Mouse (Mus musculus) CD4-positive, CD25-positive, alpha-beta regulatory T cell, adult 4 months (primary cell): ENCODE measurements around the gene Pcyt2. TPM values are rescaled to one million over a fixed set of nuclear protein-coding genes. Genes with fewer than 3 reads are reported as not detected.
"Not testable (repeated sequence)": the region's sequence is repeated elsewhere in the genome, so short reads cannot be mapped to it uniquely, and the experiment has no call there.

ENCODE experiments used
- ATAC-seq: one replicate; pipeline ENCODE4 v1.8.0; 2017
- polyA plus RNA-seq, 2 experiments: library from polyadenylated mRNA; unstranded; fragments of 100-300 nt; shearing (Covaris generic); gene quantifications; one replicate each; pipeline ENCODE4 v1.2.1; 2017

The Pcyt2 gene
- polyA plus RNA-seq, 2 experiments from 2014 or later = 101 to 179 TPM

DNA sequence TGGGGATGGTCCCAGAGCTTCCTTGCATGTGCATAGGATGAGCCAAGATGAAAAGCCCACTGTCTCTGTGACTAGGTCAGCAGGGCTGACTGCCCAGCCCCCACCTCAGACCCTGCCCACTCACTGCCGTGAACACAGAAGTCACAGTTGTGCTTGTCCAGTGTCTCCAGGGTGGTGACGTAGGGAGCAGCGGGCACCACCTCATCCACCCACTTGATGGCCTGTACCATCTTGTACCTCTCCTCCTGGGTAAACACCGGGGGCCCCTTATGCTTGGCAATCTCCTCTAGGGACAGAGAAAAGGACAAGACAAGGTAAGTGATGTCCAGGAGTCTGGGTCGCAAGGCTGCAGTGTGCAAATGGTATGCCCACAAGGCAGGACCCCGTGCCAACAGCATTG, 2.6 kb downstream of the Pcyt2 start:
- no peak for ATAC-seq

- ATAC-seq = no peak
These were observed 3.8 kb downstream of the Pcyt2 start for GRCm38 (mm10) chr11:120613976-120614375.

DNA sequence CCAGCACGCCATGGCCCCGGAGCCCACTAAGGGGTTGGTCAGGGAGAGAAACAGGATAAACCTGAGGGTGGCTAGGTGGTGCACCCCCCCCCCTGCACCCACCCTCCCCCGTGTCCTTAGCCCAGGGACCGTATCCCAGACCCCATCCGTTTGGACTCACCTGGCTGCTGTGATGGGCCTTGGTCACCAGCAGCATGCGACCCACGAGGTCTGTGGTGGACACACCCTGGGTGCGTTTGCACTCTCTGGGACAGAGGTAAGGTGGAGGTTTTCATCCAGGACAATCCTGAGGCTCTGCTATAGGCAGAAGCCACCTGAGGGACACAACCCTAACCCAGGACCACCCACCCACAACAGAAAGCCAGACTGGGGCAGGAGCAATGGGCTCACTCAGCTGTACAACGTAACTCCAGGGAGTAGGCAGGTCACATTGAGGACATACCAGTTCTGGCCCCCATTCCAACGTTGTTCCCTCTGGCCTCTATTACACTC, 4.2 kb downstream of the Pcyt2 start:
- no peak for ATAC-seq

GRCm38 (mm10) chr11:120612763-120613162, 5.0 kb downstream of the Pcyt2 start:
- peak; percentile 41 for ATAC-seq

DNA sequence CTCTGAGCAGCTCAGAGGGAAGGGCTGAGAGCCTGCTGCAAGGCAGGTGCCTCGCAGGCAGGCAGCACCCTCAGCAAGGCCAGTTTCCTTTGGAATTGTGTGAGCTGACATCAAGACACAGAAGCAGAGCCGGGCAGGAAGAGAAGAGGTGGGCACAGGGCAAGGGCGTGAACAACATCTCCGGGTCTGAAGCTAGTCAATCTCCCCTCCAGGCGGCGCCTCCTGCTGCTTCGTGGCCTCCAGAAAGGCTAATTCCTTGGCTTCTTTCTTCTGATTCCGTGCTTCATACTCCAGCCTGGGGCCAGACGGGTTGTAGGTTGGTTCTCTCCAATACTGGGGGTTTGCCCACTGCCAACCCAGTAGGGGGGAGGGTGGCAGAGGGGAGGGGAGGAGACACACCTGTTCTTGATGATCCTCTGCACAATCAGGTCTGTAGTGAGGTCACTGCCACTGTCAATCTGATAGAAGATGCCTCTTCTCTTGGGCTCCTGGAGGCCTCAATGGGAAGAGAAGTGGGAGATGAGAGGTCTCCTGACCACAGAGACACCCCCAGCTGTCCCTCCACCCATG, 7.2 kb downstream of the Pcyt2 start:
- ATAC-seq = no peak

DNA sequence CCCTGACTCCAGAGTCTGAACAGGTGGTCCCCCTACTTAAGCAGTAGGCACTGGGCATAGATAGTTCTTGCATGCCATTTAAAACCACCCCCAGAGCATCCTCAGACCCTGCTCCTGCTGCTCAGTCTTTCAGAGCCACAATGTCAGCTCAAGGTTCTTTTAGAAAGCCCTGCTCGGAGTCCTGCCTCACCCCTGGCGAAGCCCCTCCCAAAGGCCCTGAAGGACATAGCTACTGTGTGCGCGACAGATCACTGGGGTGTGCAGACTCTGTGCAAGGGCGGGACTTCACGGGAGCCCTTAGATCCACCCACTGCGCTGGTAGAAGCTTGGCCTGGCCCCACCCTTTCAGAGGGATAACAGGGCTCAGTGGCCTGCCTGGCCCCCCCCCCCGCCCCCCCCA, 8.5 kb downstream of the Pcyt2 start:
- ATAC-seq = no peak

GRCm38 (mm10) chr11:120608241-120609034, 9.3 kb downstream of the Pcyt2 start, which contains the start of gene Npb:
Gene Npb, plus strand, starts transcription at chr11:120608477.
- ATAC-seq = no peak

- ATAC-seq = no peak
These were observed 11.0 kb downstream of the Pcyt2 start for GRCm38 (mm10) chr11:120606764-120607163.

- ATAC-seq = no peak
These were observed 12.1 kb downstream of the Pcyt2 start for GRCm38 (mm10) chr11:120605667-120606066.

DNA sequence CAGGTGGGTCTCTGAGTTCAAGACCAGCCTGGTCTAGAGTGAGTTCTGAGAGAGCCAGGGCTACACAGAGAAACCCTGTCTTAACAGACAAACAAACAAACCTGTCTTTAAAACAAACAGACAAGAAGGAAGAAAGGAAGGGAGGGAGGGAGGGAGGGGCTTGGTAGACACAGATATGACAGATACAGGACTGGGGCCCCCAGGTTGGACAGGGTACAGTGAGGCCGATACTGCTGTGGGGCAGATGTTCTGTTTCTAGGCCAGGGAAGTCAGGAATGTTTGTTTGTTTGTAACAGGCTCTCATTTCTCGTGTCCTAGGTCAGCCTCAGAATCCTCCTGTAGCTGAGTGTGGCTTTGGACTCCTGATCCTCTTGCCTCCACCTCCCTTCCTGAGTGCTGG, 14.2 kb downstream of the Pcyt2 start:
- ATAC-seq = no peak

DNA sequence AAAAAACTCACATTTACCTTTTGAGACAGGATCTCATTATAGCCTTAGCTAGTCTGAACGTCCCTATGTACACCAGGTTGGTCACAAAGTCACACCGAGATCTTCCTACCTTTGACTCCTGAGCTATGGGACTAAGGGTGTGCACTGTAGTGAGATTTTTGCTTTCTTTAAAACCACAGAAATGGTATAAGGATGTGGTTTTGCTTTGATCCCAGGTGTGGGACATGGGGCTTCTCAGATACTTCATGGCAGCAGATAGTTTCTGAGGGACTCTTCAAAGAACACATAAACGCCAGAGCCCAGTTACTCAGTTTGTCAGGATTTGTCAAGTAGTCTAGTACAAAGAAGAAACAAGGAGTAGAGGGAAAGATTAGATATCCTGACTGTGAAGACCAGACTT, 17.0 kb downstream of the Pcyt2 start:
- ATAC-seq = peak; percentile 44

- no peak for ATAC-seq
These were observed 18.7 kb downstream of the Pcyt2 start for GRCm38 (mm10) chr11:120598990-120599549.

DNA sequence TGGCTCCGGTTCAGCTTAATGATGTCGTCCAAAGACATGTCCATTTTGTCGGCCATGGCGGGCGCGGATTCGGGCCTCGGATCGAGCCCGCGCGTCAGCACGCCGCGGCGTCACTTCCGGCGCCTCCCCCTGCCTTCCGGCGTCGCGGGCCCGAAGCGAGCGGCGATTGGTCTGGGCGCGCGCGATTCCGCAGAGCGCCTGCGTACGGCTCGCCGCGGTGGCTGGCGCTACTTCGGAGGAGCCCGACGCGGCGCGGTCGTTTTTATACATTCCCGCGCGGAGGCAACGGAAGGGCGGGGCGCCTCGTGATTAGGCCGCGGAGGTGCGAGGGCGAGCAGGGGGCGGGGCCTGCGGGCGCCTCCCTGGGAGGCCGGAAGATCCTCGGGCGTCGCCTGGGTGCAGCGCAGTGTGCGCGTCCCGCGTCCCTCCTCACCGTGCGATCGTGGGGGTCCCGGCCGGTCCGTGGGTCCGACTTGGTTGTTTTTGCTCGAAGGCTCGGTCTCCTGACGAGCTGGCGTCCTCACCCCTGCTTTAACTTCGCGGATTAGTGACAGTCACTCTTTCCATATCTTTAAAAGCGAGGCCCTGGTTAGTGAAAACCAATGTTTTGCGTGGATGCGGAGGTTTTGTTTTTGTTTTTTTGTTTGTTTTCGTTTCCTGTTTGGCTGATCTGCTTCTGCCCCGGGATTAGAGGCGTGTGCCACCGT, 19.3 kb downstream of the Pcyt2 start, which contains the start of the genes Alyref and Anapc11:
Gene Alyref (minus strand): TSS at position 83 of the 707 bp plus-strand sequence.
Gene Anapc11 (plus strand): TSS at position 139 of the 707 bp plus-strand sequence.
- ATAC-seq = peak; percentile 88

- ATAC-seq = no peak
These were observed 20.2 kb downstream of the Pcyt2 start for GRCm38 (mm10) chr11:120597240-120598235.

- ATAC-seq = no peak
These were observed 29.2 kb downstream of the Pcyt2 start for GRCm38 (mm10) chr11:120588531-120588930.

DNA sequence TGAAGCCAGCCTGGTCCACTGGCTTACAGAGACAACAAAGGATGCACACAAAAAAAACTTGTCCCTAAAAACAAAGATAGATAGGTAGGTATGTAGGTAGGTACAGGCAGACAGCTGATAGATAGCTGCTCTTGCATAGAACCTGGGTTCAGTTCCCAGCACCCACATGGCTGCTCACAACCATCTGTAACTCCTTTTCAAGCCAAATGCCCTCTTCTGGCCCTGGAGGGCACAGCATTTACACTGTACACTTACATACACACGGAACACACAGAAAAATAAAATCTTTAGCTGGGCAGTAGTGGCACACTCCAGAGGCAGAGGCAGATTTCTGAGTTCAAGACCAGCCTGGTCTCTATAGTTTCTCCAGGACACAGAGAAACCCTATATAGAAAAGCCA, 33.8 kb downstream of the Pcyt2 start:
- ATAC-seq = no peak

DNA sequence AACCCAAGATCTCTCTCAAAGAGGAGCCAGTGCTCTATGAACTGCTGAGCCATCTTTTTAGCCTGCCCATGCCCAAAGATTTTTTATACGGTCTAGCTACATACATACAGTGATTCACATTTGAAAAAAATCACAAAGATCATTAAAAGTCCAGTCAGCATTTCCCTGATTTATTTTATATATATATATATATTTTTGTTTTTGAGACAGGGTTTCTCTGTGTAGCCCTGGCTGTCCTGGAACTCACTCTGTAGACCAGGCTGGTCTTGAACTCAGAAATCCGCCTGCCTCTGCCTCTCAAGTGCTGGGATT, 34.8 kb downstream of the Pcyt2 start:
- not testable (repeated sequence) for ATAC-seq

DNA sequence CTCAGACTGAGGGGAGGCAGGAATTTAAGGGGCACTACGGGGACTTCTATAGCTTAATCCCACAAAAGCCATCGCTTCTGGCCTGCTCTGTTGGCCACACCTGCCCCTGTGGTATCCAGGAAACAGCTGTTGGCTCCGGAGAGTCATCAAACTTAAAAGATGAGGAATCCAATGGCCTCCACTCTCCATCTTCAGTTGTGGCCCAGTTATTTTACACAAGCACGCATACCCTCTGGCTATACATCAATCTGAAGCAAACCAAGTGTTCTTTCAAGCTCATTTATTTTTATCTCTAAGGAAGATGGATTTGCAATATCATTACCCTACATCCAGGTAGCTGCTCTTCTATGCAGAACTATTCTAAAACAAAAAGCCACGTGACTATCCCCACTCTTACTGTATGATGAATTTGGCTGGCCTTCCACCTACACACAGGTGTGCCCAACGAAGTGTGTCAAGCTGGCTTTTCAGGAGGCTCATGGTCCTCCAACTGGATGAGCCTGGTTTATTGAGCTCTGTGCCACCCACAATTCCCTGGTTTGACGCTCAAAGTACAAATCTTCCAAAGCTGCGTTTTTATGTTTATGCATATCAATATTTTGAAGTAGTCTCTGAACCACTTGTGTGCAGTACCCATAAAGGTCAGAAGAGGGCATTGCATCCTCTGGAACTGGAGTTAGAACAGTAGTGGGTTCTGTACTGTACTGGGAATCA, 35.3 kb downstream of the Pcyt2 start:
- ATAC-seq = peak; percentile 42

DNA sequence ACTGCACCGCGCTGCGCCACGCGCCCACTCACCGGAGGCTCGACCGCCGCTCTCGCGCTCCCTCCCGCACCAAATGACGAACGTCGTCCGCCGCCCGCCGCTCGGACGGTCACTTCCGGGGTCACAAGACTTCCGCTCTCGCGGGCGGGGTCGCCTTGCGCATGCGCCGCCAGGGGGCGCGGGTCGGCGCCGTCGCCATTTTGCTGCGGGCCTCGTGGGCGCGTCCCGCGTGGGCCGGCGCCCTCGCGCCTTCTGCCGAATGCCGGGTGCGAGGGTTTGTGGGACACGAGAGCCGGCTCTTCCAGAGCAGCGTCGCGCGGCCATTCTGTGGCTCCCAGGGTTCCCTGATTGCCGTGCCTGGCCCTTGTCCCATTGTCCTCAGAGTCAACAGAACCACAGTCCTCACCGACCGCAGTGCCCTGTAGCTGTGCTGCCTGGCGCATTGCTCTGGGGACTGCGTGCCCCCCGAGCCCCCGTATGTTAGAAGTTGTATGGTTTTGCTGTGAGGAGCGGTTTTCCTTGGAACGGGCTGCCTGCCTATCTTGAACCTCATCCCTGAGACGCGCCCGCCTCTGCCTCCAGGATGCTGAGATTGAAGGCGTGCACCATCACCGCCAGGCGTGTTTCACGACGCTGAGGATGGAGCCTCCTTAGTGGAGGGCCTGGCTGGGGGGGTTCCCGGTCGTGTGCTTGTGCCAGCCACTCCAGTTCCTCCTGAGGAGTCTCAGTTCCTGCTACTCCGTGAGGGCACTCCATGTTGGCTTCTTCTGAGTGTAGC, 36.1 kb downstream of the Pcyt2 start, which contains the start of gene Arhgdia:
Gene Arhgdia (minus strand): TSS at position 135 of the 778 bp plus-strand sequence.
- peak; percentile 62 for ATAC-seq

DNA sequence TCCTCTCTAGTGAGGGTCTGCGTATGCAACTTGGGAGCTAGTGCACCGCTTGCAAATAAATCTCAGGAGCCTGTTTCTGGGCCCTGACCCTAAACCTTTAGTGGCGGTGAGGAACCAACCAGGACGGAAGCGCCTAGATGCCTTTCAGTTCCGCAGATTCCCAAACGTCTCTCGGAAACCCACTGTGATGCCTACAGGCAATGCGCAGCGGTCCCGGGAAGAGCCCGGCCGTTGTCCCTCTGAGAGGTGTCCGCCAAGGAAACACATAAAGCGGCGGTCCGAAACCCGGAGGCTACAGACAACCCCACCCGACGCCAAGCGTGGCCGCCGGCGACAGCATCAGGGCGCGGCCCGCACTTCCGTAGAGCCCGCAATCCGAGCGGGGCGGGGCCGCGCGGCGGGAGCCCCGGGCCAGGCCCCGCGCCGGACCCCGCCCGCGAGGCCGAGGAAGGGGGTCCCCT, 36.8 kb downstream of the Pcyt2 start:
- peak; percentile 24 for ATAC-seq
